Mouse (Mus musculus): ENCODE data around the gene Cadm1.

Gene Cadm1

GRCm38 (mm10) chr9:47529602-47530450, at the start of gene Cadm1:
Gene Cadm1, plus strand, starts transcription at chr9:47530173.
- in situ Hi-C loops (cut with MboI; ENCODE audit: low sequenced_read_pairs) = no loop called here

- in situ Hi-C loops (cut with MboI; ENCODE audit: low sequenced_read_pairs) = no loop called here
Observed at GRCm38 (mm10) chr9:47484506-47484905, 45.5 kb upstream of the Cadm1 start.

- in situ Hi-C loops (cut with MboI; ENCODE audit: low sequenced_read_pairs) = no loop called here
Observed at GRCm38 (mm10) chr9:47485186-47485585, 44.8 kb upstream of the Cadm1 start.

GRCm38 (mm10) chr9:47499761-47500160, 30.2 kb upstream of the Cadm1 start:
- in situ Hi-C loops (cut with MboI; ENCODE audit: low sequenced_read_pairs) = no loop called here

GRCm38 (mm10) chr9:47505956-47506355, 24.0 kb upstream of the Cadm1 start:
- in situ Hi-C loops (cut with MboI; ENCODE audit: low sequenced_read_pairs) = no loop called here

GRCm38 (mm10) chr9:47506876-47507275, 23.1 kb upstream of the Cadm1 start:
- in situ Hi-C loops (cut with MboI; ENCODE audit: low sequenced_read_pairs) = no loop called here

- in situ Hi-C loops (cut with MboI; ENCODE audit: low sequenced_read_pairs) = no loop called here
Observed at GRCm38 (mm10) chr9:47508109-47508508, 21.9 kb upstream of the Cadm1 start.

- in situ Hi-C loops (cut with MboI; ENCODE audit: low sequenced_read_pairs) = no loop called here
Observed at GRCm38 (mm10) chr9:47512521-47512920, 17.5 kb upstream of the Cadm1 start.

- in situ Hi-C loops (cut with MboI; ENCODE audit: low sequenced_read_pairs) = no loop called here
Observed at GRCm38 (mm10) chr9:47514318-47514717, 15.7 kb upstream of the Cadm1 start.

- in situ Hi-C loops (cut with MboI; ENCODE audit: low sequenced_read_pairs) = no loop called here
Observed at GRCm38 (mm10) chr9:47516238-47516637, 13.7 kb upstream of the Cadm1 start.

GRCm38 (mm10) chr9:47527290-47527689, 2.7 kb upstream of the Cadm1 start:
- in situ Hi-C loops (cut with MboI; ENCODE audit: low sequenced_read_pairs) = no loop called here

GRCm38 (mm10) chr9:47527741-47528140, 2.2 kb upstream of the Cadm1 start:
- in situ Hi-C loops (cut with MboI; ENCODE audit: low sequenced_read_pairs) = no loop called here

- in situ Hi-C loops (cut with MboI; ENCODE audit: low sequenced_read_pairs) = no loop called here
Observed at GRCm38 (mm10) chr9:47529182-47529581, 791 bp upstream of the Cadm1 start.

GRCm38 (mm10) chr9:47530544-47530921, 560 bp downstream of the Cadm1 start:
- in situ Hi-C loops (cut with MboI; ENCODE audit: low sequenced_read_pairs) = no loop called here

GRCm38 (mm10) chr9:47530922-47531850, 1.2 kb downstream of the Cadm1 start:
- in situ Hi-C loops (cut with MboI; ENCODE audit: low sequenced_read_pairs) = no loop called here

GRCm38 (mm10) chr9:47532215-47532865, 2.4 kb downstream of the Cadm1 start:
- in situ Hi-C loops (cut with MboI; ENCODE audit: low sequenced_read_pairs) = no loop called here

GRCm38 (mm10) chr9:47533461-47533860, 3.5 kb downstream of the Cadm1 start:
- in situ Hi-C loops (cut with MboI; ENCODE audit: low sequenced_read_pairs) = no loop called here

GRCm38 (mm10) chr9:47534573-47535475, 4.9 kb downstream of the Cadm1 start:
- in situ Hi-C loops (cut with MboI; ENCODE audit: low sequenced_read_pairs) = no loop called here

- in situ Hi-C loops (cut with MboI; ENCODE audit: low sequenced_read_pairs) = no loop called here
Observed at GRCm38 (mm10) chr9:47545245-47545644, 15.3 kb downstream of the Cadm1 start.

- in situ Hi-C loops (cut with MboI; ENCODE audit: low sequenced_read_pairs) = no loop called here
Observed at GRCm38 (mm10) chr9:47545667-47546066, 15.7 kb downstream of the Cadm1 start.

Measured in CH12F3 (cell line).